Mouse (Mus musculus): ENCODE measurements around the gene Ms4a15.

- no peak for TF ChIP-seq POLR2A (IDR thresholded peaks at IDR 0.05; ENCODE audit: low read depth, low read length)
- TF ChIP-seq CTCF (IDR thresholded peaks at IDR 0.05; ENCODE audit: borderline replicate concordance, insufficient read depth, low read length), result no peak
Measured at GRCm38 (mm10) chr19:10984551-10984950, 8.5 kb downstream of the Ms4a15 start.

Data from embryonic fibroblast, embryonic 13.5 days (primary cell).